Mouse (Mus musculus) ES-E14 (cell line): ENCODE measurements around the gene Efna3.

Source experiments
- CHD2 ChIP-seq: IDR thresholded peaks from 2 replicates; pipeline ENCODE4 v1.6.1; 2014; ENCODE audit warnings: mild to moderate bottlenecking, low read depth, low read length, inconsistent platforms
- MAFK ChIP-seq: IDR thresholded peaks from 2 replicates; pipeline ENCODE4 v1.6.1; 2014; ENCODE audit warnings: mild to moderate bottlenecking, low read depth, low read length, inconsistent platforms; ENCODE audit not compliant: insufficient read depth
- ZC3H11A ChIP-seq: IDR thresholded peaks from 2 replicates; pipeline ENCODE4 v1.6.1; 2012; ENCODE audit warnings: low read depth, mild to moderate bottlenecking, inconsistent platforms, low read length, borderline replicate concordance

DNA sequence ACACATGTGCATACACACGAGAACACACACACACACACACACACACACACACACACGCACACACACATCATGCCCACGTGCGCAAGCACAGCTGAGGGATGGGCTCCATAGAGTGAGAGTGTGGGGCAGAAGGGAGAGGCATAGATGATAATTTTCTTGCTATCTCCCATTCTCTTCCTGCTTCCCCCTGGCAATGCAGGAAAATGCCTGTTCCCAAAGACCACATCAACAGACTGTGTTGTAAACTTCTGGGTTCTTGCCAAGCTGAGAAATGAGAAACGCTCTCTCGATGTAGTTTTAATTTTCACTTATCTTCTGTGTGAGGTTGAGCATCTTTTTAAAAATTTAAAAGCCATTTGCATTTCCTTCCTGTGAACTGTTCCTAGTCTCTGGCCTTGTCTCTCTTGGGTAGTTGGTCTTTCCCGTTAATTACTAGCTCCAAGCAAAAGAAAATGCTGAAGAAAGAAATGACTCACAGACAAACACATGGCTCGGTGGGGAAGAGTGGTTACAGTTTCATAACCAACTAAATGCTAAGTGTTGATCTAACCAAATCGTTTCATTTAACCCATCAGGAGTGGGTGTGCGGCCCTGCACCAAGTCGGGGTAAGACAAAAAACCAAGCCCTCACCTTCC is 25.9 kb downstream of the Efna3 start:
- TF ChIP-seq CHD2, result no peak
- no peak for TF ChIP-seq ZC3H11A
- no peak for TF ChIP-seq MAFK
